Mouse (Mus musculus) intestine, postnatal 0 days (tissue): ENCODE measurements around the gene Nid1. TPM values are rescaled to one million over a fixed set of nuclear protein-coding genes. Genes with fewer than 3 reads are reported as not detected.
A peak's percentile ranks its signal among the peaks of the same experiment; 100 is the strongest.
"Not testable (repeated sequence)": the region's sequence is repeated elsewhere in the genome, so short reads cannot be mapped to it uniquely, and the experiment has no call there.

Experiments used
- ATAC-seq: fragments of 200-750 bp; cut with Nextera tagmentation; 2 replicates; pipeline ENCODE4 v1.8.0; 2017; ENCODE audit warnings: mild to moderate bottlenecking, moderate TSS enrichment, moderate library complexity
- H3K27ac ChIP-seq: fragments of 300-500 bp; sonication (generic); 2 replicates; pipeline ENCODE4 v1.5.1; 2014; ENCODE audit warnings: mild to moderate bottlenecking, low read depth, low read length, moderate library complexity
- H3K27me3 ChIP-seq: fragments of 300-500 bp; sonication (generic); replicated peaks from 2 replicates; pipeline ENCODE4 v1.6.1; 2014; ENCODE audit warnings: low read length, mixed read lengths; ENCODE audit not compliant: control insufficient read depth, insufficient read depth
- H3K36me3 ChIP-seq: fragments of 300-500 bp; sonication (generic); 2 replicates; pipeline ENCODE4 v1.6.1; 2014; ENCODE audit warnings: mild to moderate bottlenecking, moderate library complexity; ENCODE audit not compliant: control insufficient read depth, insufficient read depth
- H3K4me1 ChIP-seq: fragments of 300-500 bp; sonication (generic); replicated peaks from 2 replicates; pipeline ENCODE4 v1.6.1; 2014; ENCODE audit warnings: antibody characterized with exemption, low read length, mixed read lengths; ENCODE audit not compliant: control insufficient read depth, insufficient read depth
- H3K4me2 ChIP-seq: fragments of 300-500 bp; sonication (generic); replicated peaks from 2 replicates; pipeline ENCODE4 v1.6.1; 2014; ENCODE audit warnings: low read depth, mild to moderate bottlenecking, moderate library complexity
- H3K4me3 ChIP-seq: fragments of 300-500 bp; sonication (generic); 2 replicates; pipeline ENCODE4 v1.5.1; 2014; ENCODE audit warnings: low read depth, low read length
- H3K9ac ChIP-seq: fragments of 300-500 bp; sonication (generic); 2 replicates; pipeline ENCODE4 v1.6.1; 2014; ENCODE audit warnings: mild to moderate bottlenecking, low read depth, low read length
- H3K9me3 ChIP-seq: fragments of 300-500 bp; sonication (generic); 2 replicates; pipeline ENCODE4 v1.6.1; 2016; ENCODE audit warnings: mixed run types; ENCODE audit not compliant: control insufficient read depth
- CTCF ChIP-seq: sonication (generic); IDR thresholded peaks from 2 replicates; pipeline ENCODE4 v1.5.1; 2016; ENCODE audit warnings: low read depth, mild to moderate bottlenecking, control low read depth, antibody characterized with exemption, moderate library complexity
- WGBS: fragments of 180-500 bp; shearing (Covaris S2); extraction: QIAGEN DNeasy Blood & Tissue Kit; methylation state at CpG from one replicate; pipeline ENCODE4 v1.1.7; 2014; 5-methylcytosine and 5-hydroxymethylcytosine counted together
- polyA plus RNA-seq: library from polyadenylated mRNA; unstranded; fragments of >200 nt; fragmentation: Nextera tagmentation; extraction: Ambion mirVana; gene quantifications from 2 replicates; pipeline ENCODE4 v1.2.1, GENCODE M21; 2015

Gene Nid1
- polyA plus RNA-seq, 1 experiment from 2014 or later, result 34.8 TPM

GRCm38 (mm10) chr13:13537272-13538015 lies 100.1 kb downstream of the Nid1 start:
- ATAC-seq, result no peak
- H3K4me1 ChIP-seq, result no peaks in the 10 kb centered on the region
- no peak overlapping the region for H3K9ac ChIP-seq
- no peaks in the 10 kb centered on the region for H3K36me3 ChIP-seq
- H3K9me3 ChIP-seq, result no peaks in the 10 kb centered on the region
- no peak overlapping the region for H3K4me3 ChIP-seq
- H3K27ac ChIP-seq, result no peak overlapping the region
- WGBS, result 77% methylated on average over 2 of the region's 2 CpGs
- no peaks in the 10 kb centered on the region for H3K27me3 ChIP-seq
- no peak overlapping the region for H3K4me2 ChIP-seq
- TF ChIP-seq CTCF, result no peak

DNA sequence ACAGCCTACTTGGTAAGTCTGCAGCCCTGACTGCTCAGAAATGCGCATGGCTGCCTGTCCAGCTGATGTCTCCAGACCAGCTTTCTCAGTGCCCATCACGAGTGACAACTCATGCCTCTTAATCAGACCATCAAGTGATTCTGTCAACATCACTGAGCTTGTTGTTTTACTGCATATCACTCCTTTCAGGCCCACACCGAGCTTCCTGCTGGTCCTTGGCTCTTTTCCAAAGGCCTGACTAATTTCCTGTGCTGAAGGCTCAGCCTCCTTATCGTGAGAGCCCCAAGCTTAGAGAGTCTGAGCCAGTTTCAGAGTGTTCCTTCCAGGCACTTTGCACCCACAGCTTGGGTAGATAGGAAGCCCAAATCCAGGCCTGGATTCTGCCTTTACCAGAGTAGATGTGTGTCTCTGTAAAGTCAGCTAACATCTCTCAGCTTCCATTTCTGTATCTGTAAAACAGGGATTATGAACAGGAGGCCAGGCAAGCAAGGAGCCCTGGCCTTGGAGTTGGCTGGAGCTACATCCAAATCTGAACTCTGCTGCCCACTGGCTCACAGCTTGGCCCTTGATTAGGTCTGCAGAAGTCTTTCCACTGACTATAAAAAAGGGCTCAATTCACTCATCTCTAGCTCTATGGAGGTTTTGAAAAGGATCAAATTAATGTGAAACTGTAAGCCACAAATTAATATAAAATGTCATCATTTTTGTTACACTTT lies 101.4 kb downstream of the Nid1 start:
- H3K4me3 ChIP-seq, result no peak overlapping the region
- no peaks in the 10 kb centered on the region for H3K4me1 ChIP-seq
- WGBS, result 25% methylated on average over 4 of the region's 4 CpGs
- H3K4me2 ChIP-seq, result no peak overlapping the region
- no peaks in the 10 kb centered on the region for H3K27me3 ChIP-seq
- TF ChIP-seq CTCF, result no peak
- no peak overlapping the region for H3K9ac ChIP-seq
- no peak for ATAC-seq
- no peaks in the 10 kb centered on the region for H3K9me3 ChIP-seq
- H3K27ac ChIP-seq, result no peak overlapping the region
- H3K36me3 ChIP-seq, result no peaks in the 10 kb centered on the region

GRCm38 (mm10) chr13:13543073-13543472 lies 105.7 kb downstream of the Nid1 start:
- not testable (repeated sequence) for H3K27ac ChIP-seq
- 96% methylated on average over 10 of the region's 10 CpGs for WGBS

DNA sequence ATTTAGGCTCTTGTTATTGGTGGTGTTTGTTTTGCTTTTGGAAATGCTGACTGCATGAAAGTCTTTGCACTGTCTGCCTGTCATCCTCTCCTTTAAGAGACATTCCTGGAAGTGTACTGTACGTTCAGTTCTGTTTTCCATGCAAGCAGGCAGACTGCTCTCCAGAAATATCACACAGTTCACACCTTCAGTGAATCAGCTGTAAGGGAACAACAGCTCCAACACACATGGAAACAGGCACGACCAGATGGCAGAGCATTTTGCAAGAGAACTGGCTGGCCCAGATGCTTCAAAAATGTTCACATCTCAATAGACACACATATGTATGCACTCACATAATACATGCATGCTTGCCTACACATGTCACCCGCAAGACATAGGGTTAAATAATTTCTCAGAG lies 109.4 kb downstream of the Nid1 start:
- H3K4me2 ChIP-seq, result no peak overlapping the region
- no peak overlapping the region for H3K4me3 ChIP-seq
- no peak overlapping the region for H3K27ac ChIP-seq
- no peaks in the 10 kb centered on the region for H3K27me3 ChIP-seq
- 64% methylated on average over 3 of the region's 3 CpGs for WGBS
- no peak for ATAC-seq
- no peaks in the 10 kb centered on the region for H3K4me1 ChIP-seq
- no peaks in the 10 kb centered on the region for H3K36me3 ChIP-seq
- H3K9me3 ChIP-seq, result no peaks in the 10 kb centered on the region
- TF ChIP-seq CTCF, result no peak
- no peak overlapping the region for H3K9ac ChIP-seq

More at GRCm38 (mm10) chr13:13543073-13543472, 105.7 kb downstream of the Nid1 start:
- not testable (repeated sequence) for H3K9me3 ChIP-seq, H3K27me3 ChIP-seq, H3K4me2 ChIP-seq, H3K4me1 ChIP-seq, H3K4me3 ChIP-seq, H3K36me3 ChIP-seq, H3K9ac ChIP-seq, ATAC-seq
- peak; percentile 25; the same call in 1 of the 2 replicates for TF ChIP-seq CTCF

DNA sequence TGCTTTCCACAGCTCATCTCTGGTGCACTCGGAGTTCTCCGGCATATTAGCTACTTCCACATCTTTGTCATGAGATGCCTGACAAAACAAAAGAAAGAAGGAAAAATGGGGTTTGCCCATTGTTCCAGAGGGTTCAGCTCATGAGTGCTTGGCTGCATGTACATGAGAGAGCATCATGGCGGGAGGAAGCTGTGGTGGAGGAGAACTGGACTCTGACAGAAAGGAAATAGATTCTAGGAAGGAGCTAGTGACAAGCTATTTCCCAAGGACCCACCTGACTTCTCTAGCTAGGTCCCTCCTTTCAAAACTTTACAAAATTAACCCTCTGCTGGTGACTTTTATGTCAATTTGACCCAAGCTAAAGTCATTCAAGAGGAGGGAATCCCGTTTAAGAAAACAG lies 110.5 kb downstream of the Nid1 start:
- Histone ChIP-seq H3K4me1 (no peaks in the 10 kb centered on the region), H3K9ac (no peak overlapping the region), H3K36me3 (no peaks in the 10 kb centered on the region), H3K4me2 (no peak overlapping the region), H3K4me3 (no peak overlapping the region), H3K27ac (no peak overlapping the region), H3K27me3 (no peaks in the 10 kb centered on the region), H3K9me3 (no peaks in the 10 kb centered on the region)
- TF ChIP-seq CTCF, result no peak
- ATAC-seq, result no peak
- whole genome bisulfite sequencing, result 93% methylated on average over 4 of the region's 4 CpGs

- H3K36me3 ChIP-seq, result no peaks in the 10 kb centered on the region
- WGBS, result 82% methylated on average over 6 of the region's 6 CpGs
- H3K4me3 ChIP-seq, result no peak overlapping the region
- H3K27ac ChIP-seq, result no peak overlapping the region
- H3K9me3 ChIP-seq, result no peaks in the 10 kb centered on the region
- no peak for TF ChIP-seq CTCF
- H3K27me3 ChIP-seq, result no peaks in the 10 kb centered on the region
- H3K4me1 ChIP-seq, result no peaks in the 10 kb centered on the region
- H3K4me2 ChIP-seq, result no peak overlapping the region
- ATAC-seq, result no peak
- H3K9ac ChIP-seq, result no peak overlapping the region
These were observed 111.3 kb downstream of the Nid1 start for GRCm38 (mm10) chr13:13548431-13549190.
